Comparison of ENCODE assay signal across 11 mouse cellular contexts in the genomic region with DNA sequence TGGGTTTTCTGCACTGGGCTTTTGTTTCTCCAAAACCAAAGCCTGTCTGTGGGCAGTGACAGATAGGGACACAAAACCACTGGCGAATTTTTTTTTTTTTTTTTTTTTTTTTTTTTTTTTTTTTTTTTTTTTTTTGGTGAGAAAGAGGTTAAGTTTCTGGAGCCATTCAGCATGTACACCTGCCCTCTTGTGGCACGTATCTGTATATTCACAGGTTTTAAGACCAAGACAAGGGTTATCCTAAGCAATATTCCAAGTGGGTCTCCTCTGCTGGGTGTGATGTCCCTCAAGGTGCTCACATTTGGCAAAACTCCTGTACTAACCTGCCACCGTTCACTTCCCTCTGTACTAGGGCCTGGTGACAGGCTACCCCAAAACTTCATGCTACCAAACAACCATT. TPM values are rescaled to one million over a fixed set of nuclear protein-coding genes. Genes with fewer than 3 reads are reported as not detected.
DNase-seq lines count a peak whose midpoint lies in the region; ATAC-seq and TF ChIP-seq lines count a peak whose summit lies in the region.
"Had no signal": no experiment of that assay in that cellular context is flagged by ENCODE, and none has a peak within 500 bp of the region (broad histone marks: within the 10 kb centered on the region; RNA-seq: fewer than 3 reads in every experiment).

No protein-coding gene starts in this region.

- H3K4me2 ChIP-seq in embryonic facial prominence, embryonic 11.5 days (ENCODE audit: low read depth, low read length): no peak overlapping the region

- H3K4me1 ChIP-seq in embryonic facial prominence, embryonic 11.5 days (ENCODE audit: control insufficient read depth, insufficient read depth, low read length): no peaks in the 10 kb centered on the region
- peaks cover 17% of the 10 kb centered on the region for H3K4me1 ChIP-seq in embryonic facial prominence, embryonic 10.5 days
- H3K4me1 ChIP-seq in cortical plate, adult 2 months (ENCODE audit: control insufficient read depth, insufficient read depth, low read length): no peaks in the 10 kb centered on the region

- no peak for TF ChIP-seq POLR2A in cortical plate, adult 2 months (IDR thresholded peaks at IDR 0.05; ENCODE audit: extremely low read depth, insufficient read depth, low read length)

- no peaks in the 10 kb centered on the region for H3K36me3 ChIP-seq in embryonic facial prominence, embryonic 11.5 days (replicated peaks; ENCODE audit: control insufficient read depth, insufficient read depth, low read depth, low read length)
- no peaks in the 10 kb centered on the region for H3K36me3 ChIP-seq in embryonic facial prominence, embryonic 10.5 days (replicated peaks)

- no peak for ATAC-seq in embryonic facial prominence, embryonic 11.5 days (replicated peaks; ENCODE audit: insufficient number of reproducible peaks, low FRiP score, low TSS enrichment, low read depth)

- H3K4me3 ChIP-seq in embryonic facial prominence, embryonic 11.5 days (ENCODE audit: low read depth, low read length): no peak overlapping the region
- no peak overlapping the region for H3K4me3 ChIP-seq in embryonic facial prominence, embryonic 10.5 days
- H3K4me3 ChIP-seq in cortical plate, adult 2 months (ENCODE audit: insufficient read depth, low read length): no peak overlapping the region

- TF ChIP-seq CTCF in cortical plate, adult 2 months (IDR thresholded peaks at IDR 0.05; ENCODE audit: extremely low read depth, insufficient read depth, low read length): 0 out of 2 replicates have a peak, but pooled peaks have one; percentile 0

- 39% methylated on average over 3 of the region's 3 CpGs for WGBS in embryonic facial prominence, embryonic 11.5 days
- WGBS in embryonic facial prominence, embryonic 10.5 days: 42% methylated on average over 3 of the region's 3 CpGs

- DNase-seq in embryonic facial prominence, embryonic 11.5 days (ENCODE audit: low spot score): peak; percentile 67
- DNase-seq in embryonic facial prominence, embryonic 10.5 days (ENCODE audit: low spot score): no peak
- DNase-seq in kidney, postnatal 36 days: peak; percentile 16
- no peak for DNase-seq in kidney, adult 8-10 months
- DNase-seq in R1 (ENCODE audit: low read depth, low spot score): peak; percentile 41
- DNase-seq in right cerebral cortex, postnatal 14 days: no peak
- no peak for DNase-seq in natural killer cell, adult 2 months (ENCODE audit: low spot score in 2 of 2)
- DNase-seq: adrenal gland, adult 2 months had no signal

- no peaks in the 10 kb centered on the region for H3K27me3 ChIP-seq in embryonic facial prominence, embryonic 11.5 days (ENCODE audit: control insufficient read depth, insufficient read depth, low read length)
- H3K27me3 ChIP-seq in embryonic facial prominence, embryonic 10.5 days (replicated peaks; ENCODE audit: low read depth, poor library complexity, severe bottlenecking): no peaks in the 10 kb centered on the region

- H3K9ac ChIP-seq in embryonic facial prominence, embryonic 11.5 days (replicated peaks; ENCODE audit: low read length): no peak overlapping the region

- no peak overlapping the region for H3K27ac ChIP-seq in embryonic facial prominence, embryonic 11.5 days (replicated peaks; ENCODE audit: low read depth, low read length)
- H3K27ac ChIP-seq in embryonic facial prominence, embryonic 10.5 days (replicated peaks): no peak overlapping the region
- H3K27ac ChIP-seq in cortical plate, adult 2 months (ENCODE audit: insufficient read depth, low read length): no peak overlapping the region

- no peaks in the 10 kb centered on the region for H3K9me3 ChIP-seq in embryonic facial prominence, embryonic 11.5 days (replicated peaks; ENCODE audit: control insufficient read depth, low read length)
- no peaks in the 10 kb centered on the region for H3K9me3 ChIP-seq in embryonic facial prominence, embryonic 10.5 days

RNA-seq across cellular contexts. Expression of a gene that starts 30.0 kb away (rescaled TPM):
- not detected in 2 replicates for polyA plus RNA-seq in embryonic facial prominence, embryonic 11.5 days (2014; fragmentation: Nextera tagmentation; extraction: Ambion mirVana)
- polyA plus RNA-seq in embryonic facial prominence, embryonic 10.5 days (2016; fragmentation: Nextera tagmentation; extraction: Ambion mirVana): not detected in 2 replicates
- not detected in 2 replicates for polyA plus RNA-seq in cortical plate, adult 2 months (2012; rRNA removed)
- polyA plus RNA-seq: adrenal gland, adult 2 months; C2C12; stomach, embryonic 16.5 days had no signal

Comparison
In these comparisons a context has a peak if more than half of its experiments do, and no peak if none do; other contexts are left out.
1. DNase-seq: peak in embryonic facial prominence, embryonic 11.5 days (single experiment), kidney, postnatal 36 days (2 of 2) and R1 (single experiment); none in embryonic facial prominence, embryonic 10.5 days (single experiment), kidney, adult 8-10 months (0 of 2), right cerebral cortex, postnatal 14 days (single experiment) and natural killer cell, adult 2 months (0 of 2).